Mouse (Mus musculus): Measurements from ENCODE around the gene Slc27a4.
A peak's percentile ranks its signal among the peaks of the same experiment; 100 is the strongest.
"Not testable (repeated sequence)": the region's sequence is repeated elsewhere in the genome, so short reads cannot be mapped to it uniquely, and the experiment has no call there.

Gene Slc27a4

DNA sequence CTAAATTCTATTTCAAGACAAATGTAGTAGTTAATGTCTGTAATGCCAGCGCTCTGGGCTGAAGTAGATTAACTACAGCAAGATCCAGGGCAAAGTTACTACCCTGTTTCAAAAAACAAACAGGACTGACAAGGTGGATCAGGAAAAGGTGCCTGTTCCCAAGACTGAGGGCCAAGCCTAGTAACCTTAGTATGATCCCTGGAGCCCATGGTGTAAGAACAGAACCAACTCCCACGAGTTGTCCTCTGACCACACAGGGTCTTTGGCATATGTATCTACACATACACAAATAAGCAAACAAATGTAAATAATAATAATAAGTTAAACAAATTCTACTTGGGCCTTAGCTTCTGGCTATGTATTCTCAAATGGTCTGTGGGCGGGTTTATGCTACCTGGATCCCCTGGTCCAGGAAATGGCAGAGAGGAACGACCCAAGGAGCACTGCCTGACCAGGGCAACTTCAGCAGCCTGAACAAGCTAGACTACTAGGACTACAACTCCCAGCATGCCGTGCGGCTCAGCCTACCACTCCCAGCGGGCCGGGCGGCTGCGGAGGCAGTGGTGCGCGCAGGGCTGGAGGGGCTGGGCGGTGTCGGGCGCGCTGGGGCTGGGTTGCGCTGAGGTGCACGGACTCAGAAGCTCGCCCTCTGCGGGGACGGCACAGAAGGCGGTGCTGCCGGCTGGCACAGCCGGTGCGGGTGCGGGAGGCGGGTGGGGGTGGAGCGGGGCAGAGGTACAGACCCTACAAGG, at the start of gene Slc27a4:
Gene Slc27a4 (plus strand): TSS at position 560 of the 752 bp plus-strand sequence.
- peak; percentile 95 for DNase-seq

DNA sequence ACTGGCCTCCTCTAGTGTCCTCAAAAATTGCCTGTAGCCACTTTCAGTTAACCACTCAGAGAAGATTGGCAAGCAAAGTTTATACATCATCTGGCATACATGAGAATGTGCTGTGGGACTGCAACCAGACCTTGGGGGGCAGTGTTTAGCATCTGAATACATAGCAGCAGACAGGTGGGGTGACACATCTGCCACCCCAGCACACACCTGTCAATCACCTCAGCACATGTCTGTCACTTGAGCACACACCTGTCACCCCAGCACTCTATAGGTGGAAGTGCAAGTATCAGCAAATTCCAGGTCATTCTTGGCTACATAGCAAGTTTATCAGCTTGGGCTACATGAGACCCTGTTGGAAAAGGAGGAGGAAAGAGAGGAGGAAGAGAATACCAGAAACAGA, 46.7 kb upstream of the Slc27a4 start:
- no peak for DNase-seq

DNA sequence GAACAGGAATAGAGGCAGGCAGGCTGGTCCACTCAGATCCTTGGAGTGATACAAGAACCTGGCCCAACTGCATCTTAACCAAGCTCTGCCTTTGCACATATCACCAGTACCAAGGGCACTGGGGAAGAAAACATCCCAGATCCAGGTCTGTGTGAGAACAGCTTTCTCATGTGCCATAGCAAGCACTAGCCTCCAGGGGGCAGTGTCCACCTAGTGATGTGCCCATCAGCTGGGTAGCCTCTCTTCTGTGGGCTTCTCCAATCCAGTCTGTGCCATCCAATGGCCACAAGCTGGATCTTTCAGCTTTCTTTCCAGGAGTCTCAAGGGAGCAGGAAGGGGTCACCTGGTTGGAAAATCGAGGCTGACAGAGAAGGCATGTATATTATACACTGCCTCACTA, 37.6 kb upstream of the Slc27a4 start:
- no peak for DNase-seq

DNA sequence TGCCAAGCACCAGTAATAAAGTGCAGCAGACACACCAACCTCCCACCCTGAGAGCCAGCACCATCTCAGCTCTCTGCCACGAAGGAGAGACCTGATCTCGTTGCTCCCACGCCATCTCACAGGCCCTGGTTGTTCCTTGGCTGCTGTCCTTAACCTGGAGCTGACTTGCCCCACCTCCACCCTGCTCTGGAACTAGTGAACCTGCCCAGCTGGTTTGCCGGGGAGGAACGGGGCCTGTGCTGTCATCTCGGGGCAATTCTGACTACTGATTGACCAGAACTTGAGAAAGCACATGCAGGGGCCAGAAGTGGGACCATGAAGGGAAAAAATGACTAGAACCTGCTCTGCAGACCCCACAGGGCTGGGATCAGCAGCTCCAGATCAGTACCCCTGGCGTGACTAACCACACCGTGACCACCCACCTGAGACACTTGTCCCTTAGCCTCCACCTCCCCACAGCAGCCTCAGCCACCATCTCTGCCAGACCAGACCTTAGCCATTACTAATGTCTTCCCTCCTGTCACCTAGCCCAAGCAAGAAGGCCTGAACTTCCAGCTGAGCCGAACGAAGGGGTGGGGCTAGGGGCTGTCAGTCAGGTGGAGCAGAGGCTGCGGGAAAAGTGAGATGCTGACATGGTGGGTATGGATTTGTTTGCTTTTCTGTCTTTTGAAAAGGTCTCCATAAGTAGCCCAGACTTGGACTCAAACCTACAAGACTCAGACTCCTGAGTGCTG, 34.3 kb upstream of the Slc27a4 start:
- no peak for DNase-seq

DNA sequence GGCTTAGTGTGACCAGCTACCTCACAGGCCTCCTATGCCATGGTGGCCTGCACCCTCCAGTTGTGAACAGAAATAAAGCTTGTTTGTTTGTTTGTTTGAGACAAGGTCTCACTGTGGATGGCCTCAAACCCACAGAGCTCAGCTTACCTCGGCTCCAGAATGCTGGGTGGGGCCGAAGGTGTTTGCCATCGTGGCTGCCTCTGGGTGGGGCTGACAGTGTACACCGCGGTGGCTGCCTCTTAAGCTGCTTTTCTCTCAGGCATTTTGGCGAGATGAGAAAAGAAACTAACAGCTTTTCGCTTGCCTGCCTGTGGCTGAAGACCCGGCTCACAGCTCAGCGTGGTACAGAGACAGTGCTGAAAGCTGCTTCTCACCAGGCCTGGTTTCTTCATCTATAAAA, 33.5 kb upstream of the Slc27a4 start:
- DNase-seq: no peak

DNA sequence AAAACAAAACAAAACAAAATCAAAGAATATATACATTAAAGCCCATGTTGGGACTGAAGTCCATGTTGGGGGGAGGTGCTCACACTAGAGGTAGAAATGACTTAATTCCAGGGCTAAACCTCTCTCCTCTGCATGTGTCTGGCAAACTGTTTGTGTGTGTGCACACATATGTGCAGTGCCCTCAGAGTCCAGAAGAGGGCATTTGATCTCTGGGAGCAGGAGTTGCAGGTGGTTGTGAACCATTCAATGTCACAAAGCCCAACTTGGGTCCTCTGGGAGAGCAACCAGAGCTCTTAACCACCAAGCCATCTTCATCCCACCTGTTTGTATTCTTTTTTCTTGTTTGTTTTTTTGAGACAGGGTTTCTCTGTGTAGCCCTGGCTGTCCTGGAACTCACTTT, 32.3 kb upstream of the Slc27a4 start:
- DNase-seq: no peak

DNA sequence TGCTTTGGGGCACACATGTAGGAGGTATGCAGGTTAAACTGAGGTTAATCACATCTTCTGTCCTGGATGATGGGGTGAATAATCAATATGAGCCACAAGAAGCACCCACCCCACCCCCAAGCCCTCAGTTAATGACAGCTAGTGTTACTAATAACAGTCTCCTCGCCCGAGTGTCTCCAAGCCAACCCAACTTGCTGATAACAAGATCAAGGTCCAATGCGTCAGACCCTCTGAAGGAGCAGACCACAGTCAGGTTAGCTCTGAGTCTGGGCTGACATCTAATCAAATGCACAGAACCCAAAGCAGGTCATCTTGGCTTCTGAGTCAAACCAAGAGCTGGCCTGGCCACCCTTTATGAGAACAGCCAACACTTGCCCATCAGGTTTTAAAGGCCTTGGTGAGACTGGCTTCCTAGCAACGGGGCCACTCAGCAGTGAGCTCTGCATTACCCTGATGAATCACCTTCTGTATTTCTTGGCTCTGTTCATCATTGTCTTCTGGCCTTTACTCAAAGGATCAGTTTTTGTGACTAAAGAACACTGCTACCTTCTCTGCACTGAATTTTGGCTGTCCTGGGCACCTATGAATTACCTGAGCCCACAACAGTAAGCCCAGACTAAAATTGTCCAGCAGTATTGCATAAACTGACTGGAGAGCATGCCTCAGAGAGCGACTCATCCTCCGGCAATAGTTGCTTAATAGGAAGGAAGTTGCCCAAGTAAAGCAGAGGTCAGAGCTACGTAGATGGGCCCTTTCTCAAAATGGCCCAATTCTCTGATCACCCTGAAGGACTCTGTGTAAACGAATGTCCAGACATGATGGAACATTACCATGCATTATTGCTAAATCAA, 30.6 kb upstream of the Slc27a4 start:
- no peak for DNase-seq

DNA sequence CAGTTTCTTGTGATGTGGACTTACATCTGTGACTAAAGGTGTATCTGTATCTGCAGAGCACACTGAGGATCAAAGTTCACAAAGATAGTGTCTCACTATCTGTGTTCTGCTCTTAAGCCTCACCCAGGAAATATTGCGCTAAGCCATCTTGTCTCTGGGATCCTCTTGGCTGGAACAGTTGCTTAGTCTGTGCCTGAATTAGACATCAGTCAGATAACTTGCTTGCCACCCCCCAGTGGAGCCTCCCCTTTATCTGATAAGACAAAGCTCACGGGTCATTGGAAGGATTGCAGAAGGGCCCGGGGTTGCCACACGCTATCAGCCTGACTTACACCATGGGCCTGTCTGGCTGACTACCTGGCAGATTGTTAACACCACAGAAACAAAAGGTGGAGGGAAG, 29.1 kb upstream of the Slc27a4 start:
- DNase-seq: no peak

DNA sequence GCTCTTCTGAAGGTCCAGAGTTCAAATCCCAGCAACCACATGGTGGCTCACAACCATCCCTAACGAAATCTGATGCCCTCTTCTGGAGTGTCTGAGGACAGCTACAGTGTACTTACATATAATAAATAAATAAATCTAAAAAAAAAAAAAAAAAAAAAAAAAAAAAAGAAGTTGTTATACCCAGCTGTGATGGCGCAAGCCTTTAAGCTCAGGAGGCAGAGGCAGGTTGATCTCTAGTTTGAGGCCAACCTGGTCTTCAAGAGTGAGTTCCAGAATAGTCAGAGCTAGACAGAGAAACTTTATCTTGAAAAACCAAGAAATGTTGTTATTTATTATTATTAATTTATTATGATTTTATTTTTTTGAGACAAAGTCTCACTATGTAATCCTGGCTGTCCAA, 21.2 kb upstream of the Slc27a4 start:
- not testable (repeated sequence) for DNase-seq

DNA sequence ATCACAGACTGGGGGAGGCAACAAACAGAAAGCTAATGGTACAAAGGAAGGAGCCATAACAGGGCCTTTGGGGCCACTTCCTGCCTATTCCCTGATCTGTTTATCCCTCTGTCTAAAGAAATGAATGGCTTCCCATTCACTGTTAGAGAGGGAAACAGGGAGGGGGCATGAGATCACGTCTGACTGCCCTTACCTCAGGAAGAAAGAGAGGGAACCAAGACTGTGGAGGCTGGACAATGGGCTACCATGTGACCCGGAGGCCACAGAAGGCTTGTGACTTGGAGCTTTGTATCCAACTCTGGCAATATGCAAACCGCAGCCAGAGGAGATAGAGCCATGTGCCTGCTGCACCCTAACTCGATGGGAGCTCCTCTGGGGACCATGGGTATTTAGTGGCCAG, 18.1 kb upstream of the Slc27a4 start:
- no peak for DNase-seq

DNA sequence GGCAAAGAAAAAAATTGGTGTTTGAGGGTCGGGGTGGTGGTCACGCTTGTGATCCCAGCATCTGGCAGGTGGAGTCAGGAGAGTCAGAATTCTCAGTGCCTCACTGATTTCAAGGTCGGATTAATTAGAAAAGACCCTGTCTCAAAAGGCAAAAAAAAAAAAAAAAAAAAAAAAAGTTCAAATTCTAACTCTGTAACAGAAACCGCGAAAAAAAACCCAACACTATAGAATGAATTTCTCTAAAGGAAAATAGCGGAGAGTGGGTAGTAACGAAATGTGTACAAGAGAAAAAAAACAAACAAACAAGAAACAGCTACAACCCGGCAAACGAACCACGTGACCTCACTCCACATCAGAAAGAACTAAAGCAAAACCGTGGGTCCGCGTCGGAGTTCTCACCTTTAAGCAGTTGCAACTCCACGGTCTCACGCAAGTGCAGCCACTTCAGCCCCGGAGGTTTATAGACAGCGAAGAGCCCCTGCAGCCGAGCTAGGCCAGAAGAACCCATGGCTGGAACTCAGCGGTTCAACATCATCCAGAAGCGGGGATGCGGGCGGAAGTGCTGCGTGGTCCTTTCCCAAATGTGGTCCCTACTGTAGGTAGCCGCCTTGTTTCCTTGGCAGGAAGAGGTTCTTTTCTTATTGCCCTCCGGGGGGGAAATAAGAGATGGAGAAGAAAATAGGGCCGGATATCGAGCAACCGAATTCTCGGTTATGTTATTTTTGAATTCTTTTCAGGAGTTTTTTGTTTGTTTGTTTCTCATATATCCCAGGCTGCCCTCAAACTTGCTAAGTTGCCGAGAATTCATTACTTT, 15.1 kb upstream of the Slc27a4 start, which contains the start of gene Coq4:
Gene Coq4 (plus strand): TSS at position 390 of the 814 bp plus-strand sequence.
- DNase-seq: peak; percentile 90

DNA sequence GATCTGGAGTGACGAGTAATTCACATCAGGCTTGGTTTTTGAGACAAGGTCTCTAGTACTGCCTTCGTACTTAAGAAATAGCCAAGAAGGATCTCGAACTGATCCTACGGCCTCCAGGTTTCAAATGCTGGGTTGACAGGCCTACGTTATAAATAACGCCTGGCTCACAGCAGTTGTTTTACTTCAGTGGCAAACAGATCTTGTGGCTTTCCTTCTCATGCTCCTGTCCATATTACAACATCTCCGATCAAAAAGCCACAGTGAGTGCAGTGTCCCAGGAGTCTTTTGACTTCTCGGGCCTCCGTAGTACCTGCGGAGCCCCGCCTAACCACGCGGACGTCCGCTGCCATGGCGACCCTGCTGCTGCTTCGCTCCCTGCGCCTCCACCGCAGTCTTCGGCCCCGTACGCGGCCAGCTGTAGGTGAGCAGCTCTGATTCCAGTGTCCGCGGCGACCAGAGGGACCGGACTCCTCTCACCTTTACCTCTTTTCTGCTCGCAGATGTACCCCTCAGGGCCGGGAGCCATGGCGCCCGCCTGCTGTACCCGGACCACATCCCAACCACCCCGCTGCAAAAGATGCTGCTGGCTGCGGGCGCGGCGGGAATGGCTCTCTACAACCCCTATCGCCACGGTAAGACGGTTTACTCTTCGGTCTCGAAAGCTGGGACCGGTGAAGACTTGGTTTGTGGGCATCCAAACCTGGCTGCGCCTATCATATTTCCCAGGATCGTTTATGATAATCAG, 14.3 kb upstream of the Slc27a4 start, which contains the start of gene Trub2:
Gene Trub2 (minus strand): TSS at position 566 of the 745 bp plus-strand sequence.
- peak; percentile 85 for DNase-seq

DNA sequence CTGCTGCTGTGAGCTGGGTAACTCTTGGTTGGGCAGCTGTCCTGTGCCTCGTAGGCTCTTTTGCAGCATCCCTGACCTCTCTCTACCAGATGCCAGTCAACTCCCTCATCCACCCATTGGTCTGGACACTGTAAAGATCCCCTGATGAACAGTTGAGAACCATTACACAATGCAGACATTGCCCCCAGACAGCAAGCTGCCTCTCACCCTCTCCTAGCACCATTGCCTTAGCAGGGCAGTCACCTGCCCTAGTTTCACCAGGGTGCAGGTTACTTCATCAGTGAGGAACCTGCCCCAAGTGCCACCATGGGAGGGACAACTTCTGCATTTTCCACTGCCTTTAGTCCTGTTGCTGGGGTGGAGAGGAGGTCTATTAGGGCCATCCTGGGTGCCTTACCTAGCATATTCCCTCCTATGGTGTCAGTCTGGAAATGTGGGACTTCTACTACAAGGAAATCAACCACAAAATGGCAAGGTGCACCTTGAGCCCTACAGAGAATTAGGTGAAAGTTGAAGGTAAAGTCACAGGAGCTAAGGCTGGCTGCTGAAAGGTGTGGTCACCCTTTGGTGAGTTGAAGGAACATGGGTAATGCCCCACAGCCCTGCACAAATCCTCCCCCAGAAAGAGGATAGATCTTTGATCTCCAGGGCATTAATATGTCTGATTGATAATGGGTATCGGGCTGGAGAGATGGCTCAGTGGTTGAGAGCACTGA, 9.5 kb upstream of the Slc27a4 start:
- DNase-seq: no peak

DNA sequence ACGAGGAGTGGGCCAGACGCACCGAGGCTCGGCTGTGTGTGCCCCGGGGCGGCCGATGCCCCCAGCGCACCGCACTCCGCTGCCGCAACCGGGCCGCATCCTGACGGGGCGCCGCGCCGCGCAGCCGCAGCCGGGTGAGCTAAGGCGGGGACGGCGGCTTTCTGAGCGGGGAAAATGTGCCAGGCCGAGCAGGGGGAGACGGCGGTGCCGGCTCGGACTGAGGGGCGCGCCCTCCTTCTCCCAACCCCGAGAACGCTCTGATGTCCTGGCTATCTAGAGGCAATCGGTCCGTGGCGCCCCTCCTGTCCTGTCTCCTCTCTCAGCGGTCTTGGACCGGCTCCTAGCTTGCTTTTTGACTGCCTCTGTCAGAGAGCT, 380 bp downstream of the Slc27a4 start:
- DNase-seq: no peak

DNA sequence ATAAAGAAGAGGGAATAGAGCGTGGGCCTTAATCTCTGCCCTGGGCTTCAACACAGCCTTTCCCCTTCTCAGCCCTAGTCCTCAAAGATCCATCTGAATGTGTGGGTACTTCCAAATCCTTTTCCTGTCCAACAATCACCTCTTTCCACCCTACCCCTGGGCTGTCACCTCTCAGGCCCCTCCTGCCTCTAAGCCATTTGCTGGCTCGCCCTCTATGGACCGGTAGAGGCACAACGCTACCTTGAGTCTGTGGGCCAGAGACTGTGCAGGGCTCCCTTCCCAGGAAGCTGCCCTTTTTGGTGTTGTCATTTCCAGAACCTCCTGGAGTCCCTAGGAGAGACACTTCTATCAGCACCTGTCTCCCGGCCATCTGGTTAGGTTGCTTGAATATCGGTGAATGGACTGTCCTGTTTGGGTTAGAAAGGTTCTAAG, 982 bp downstream of the Slc27a4 start:
- DNase-seq: peak; percentile 55

DNA sequence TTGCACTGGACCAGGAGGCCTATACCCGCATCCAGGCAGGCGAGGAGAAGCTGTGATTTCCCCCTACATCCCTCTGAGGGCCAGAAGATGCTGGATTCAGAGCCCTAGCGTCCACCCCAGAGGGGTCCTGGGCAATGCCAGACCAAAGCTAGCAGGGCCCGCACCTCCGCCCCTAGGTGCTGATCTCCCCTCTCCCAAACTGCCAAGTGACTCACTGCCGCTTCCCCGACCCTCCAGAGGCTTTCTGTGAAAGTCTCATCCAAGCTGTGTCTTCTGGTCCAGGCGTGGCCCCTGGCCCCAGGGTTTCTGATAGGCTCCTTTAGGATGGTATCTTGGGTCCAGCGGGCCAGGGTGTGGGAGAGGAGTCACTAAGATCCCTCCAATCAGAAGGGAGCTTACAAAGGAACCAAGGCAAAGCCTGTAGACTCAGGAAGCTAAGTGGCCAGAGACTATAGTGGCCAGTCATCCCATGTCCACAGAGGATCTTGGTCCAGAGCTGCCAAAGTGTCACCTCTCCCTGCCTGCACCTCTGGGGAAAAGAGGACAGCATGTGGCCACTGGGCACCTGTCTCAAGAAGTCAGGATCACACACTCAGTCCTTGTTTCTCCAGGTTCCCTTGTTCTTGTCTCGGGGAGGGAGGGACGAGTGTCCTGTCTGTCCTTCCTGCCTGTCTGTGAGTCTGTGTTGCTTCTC, 13.4 kb downstream of the Slc27a4 start:
- DNase-seq: no peak

DNA sequence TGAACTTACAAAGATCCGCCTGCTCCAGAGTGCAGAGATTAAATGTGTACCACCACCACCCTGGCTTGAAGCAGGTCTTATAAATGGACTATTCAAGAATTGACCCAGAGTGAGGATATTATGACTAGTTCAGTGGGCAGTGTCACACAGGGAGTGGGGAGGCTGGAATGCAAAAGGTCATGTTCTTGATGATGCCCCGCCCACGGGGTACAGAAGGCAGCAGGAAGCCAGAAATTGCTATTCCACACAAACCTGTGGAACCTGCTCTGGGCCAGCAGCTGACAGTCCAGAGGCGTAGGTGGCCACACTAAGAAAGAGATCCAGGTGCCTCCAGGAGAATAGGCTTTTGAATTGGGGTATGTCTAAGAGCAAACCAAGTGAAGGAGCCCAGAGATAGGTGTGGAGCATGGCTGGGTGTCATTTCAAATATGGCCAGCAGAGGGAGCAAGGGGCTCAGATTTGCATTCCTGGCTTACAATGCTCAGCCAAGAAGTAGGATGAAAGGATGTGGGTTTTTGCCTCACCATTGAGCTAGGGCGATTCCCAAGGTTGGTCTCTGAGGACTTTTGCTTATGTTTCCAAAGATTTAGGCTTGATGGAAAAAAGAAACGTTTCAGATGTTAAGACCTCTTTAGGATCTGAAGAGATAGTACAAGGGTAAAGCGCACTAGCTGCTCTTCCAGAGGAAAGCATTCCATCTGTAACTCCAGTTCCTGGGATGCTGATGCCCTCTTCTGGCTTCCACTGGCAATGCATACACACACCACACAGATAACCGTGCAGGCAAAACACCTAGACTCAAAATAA, 15.2 kb downstream of the Slc27a4 start:
- peak; percentile 80 for DNase-seq

DNA sequence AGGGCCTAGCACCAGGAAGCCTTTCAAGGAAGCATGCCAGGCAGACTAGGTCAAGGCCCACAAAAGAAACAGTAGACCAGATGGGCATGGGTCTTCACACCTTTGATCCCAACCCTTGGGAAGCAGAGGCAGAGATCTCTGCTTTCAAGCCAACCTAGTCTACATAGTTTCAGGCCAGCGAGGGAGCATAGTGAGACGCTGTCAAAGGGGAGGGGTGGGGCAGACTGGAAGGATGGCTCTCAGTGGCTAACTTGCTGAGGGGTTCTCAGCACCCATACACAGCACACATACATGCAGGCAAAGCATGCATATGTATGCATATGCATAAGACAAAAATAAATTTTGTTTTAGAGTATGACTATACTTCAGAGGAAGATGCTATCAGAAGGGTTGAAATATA, 16.9 kb downstream of the Slc27a4 start:
- no peak for DNase-seq

DNA sequence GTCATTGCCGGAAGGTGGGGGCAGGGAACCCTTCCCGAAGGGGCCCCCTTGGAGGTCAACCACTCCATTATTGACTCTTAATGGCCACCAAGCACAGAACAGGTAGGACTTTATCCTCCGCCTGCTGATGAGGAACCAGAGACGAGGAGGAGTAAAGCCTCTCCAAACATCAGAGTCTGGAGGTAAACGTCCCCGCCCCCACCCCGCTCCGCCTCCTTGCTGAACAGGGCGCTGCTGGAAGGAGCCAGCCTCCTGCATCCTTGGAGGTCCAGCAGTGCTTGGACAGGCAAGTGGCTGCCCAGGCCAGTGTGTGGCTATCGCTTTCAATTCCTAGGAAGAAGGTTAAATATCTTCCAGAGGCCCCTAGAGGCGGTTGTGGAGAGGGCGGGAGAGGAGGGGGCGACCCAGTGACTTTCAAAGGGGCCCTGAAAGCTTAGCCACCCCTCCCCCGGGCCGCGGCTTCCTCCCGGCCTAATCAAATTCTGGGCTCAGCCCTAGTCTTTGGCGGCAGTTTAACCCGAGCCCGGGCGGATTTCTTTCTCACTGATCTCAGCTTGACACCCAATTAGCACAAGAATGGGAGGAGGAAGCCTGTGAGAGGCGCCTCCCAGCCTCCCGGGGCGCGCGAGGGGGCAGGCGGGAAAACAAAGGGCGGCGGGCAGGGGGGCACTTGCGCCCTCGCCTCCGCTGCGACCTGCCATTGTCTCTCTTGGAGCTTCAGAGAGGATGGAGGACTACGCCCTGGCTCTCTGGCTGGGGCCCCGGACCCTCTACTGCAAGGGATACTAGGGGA, 17.8 kb downstream of the Slc27a4 start, which contains the start of gene Urm1:
Gene Urm1 (plus strand): TSS at position 51 of the 793 bp plus-strand sequence.
- peak; percentile 64 for DNase-seq

Data from cerebellum, adult 11-12 months (tissue).